Mouse (Mus musculus): ENCODE data around the gene Zp3. TPM values are rescaled to one million over a fixed set of nuclear protein-coding genes. Genes with fewer than 3 reads are reported as not detected.

Zp3 gene
- polyA plus RNA-seq, 2 experiments = not detected

DNA sequence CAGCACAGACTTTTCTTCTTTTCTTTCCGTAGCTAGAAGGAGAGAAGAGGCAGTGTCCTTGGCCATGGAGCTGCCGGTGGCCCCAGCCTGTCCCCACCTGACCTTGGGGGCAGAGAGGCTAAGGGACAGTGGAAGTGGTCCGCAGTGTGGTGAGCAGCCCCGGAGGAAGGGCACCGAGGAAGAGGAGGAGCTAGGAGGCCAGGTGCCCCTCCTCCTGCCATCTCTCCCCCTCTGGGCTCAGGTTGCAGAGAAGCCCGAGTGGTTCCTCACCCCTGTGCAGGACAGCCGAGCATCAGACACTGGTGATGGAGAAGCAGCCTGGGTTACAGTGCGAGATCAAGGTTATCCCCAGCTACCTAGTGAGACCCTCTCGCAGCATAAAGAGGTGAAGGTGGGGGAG is 5.5 kb upstream of the Zp3 start, which contains the start of gene Ssc4d:
Gene Ssc4d, minus strand, starts transcription at position 167 of the 400 bp plus-strand sequence.
- Histone ChIP-seq H3K9ac (replicated peaks) (no peak within 1 kb of the TSS), H3K27ac (no peak within 1 kb of the TSS), H3K4me1 (replicated peaks; ENCODE audit: control insufficient read depth in 2 of 2, insufficient read depth in 2 of 2, low read length in 1 of 2) (peaks cover 4 to 8% of the 10 kb centered on the region in 2 experiments), H3K36me3 (replicated peaks; ENCODE audit: control insufficient read depth, insufficient read depth, low read depth) (no peaks in the 10 kb centered on the region), H3K4me2 (ENCODE audit: low read depth) (no peak within 1 kb of the TSS), H3K4me3 (ENCODE audit: insufficient read depth in 1 of 2, low read depth in 2 of 2, low read length in 2 of 2) (no peak within 1 kb of the TSS), H3K9me3 (ENCODE audit: control insufficient read depth, low read length) (no peaks in the 10 kb centered on the region), H3K27me3 (ENCODE audit: control insufficient read depth, insufficient read depth, low read length) (no peaks in the 10 kb centered on the region)
- 23% methylated on average over 9 of the region's 9 CpGs for WGBS (ENCODE audit: insufficient replicate concordance)
- DNase-seq (ENCODE audit: low read depth in 3 of 3, low spot score in 3 of 3) = no peak
- no peak for ATAC-seq (ENCODE audit: insufficient read depth)
- TF ChIP-seq CTCF (IDR thresholded peaks at IDR 0.05; ENCODE audit: low read depth) (no peak), EP300 (IDR thresholded peaks at IDR 0.05; ENCODE audit: low read depth) (no peak)

GRCm38 (mm10) chr5:135975893-135976668 is 3.8 kb upstream of the Zp3 start:
- TF ChIP-seq EP300 (IDR thresholded peaks at IDR 0.05; ENCODE audit: low read depth) (no peak), CTCF (IDR thresholded peaks at IDR 0.05; ENCODE audit: low read depth) (no peak)
- Histone ChIP-seq H3K27ac (peak overlapping the region; percentile 27), H3K4me1 (replicated peaks; ENCODE audit: control insufficient read depth in 2 of 2, insufficient read depth in 2 of 2, low read length in 1 of 2) (peaks cover 4 to 8% of the 10 kb centered on the region in 2 experiments), H3K9ac (replicated peaks) (no peak overlapping the region), H3K4me3 (ENCODE audit: insufficient read depth in 1 of 2, low read depth in 2 of 2, low read length in 2 of 2) (no peak overlapping the region), H3K9me3 (ENCODE audit: control insufficient read depth, low read length) (no peaks in the 10 kb centered on the region), H3K27me3 (ENCODE audit: control insufficient read depth, insufficient read depth, low read length) (no peaks in the 10 kb centered on the region), H3K36me3 (replicated peaks; ENCODE audit: control insufficient read depth, insufficient read depth, low read depth) (no peaks in the 10 kb centered on the region), H3K4me2 (ENCODE audit: low read depth) (no peak overlapping the region)
- peak; percentile 52; the same call in 1 of the 2 replicates for ATAC-seq (ENCODE audit: insufficient read depth)
- peak in 2 of 3 experiments; percentile 50 to 54 for DNase-seq (ENCODE audit: low read depth in 3 of 3, low spot score in 3 of 3)
- WGBS (ENCODE audit: insufficient replicate concordance) = 79% methylated on average over 8 of the region's 8 CpGs

DNA sequence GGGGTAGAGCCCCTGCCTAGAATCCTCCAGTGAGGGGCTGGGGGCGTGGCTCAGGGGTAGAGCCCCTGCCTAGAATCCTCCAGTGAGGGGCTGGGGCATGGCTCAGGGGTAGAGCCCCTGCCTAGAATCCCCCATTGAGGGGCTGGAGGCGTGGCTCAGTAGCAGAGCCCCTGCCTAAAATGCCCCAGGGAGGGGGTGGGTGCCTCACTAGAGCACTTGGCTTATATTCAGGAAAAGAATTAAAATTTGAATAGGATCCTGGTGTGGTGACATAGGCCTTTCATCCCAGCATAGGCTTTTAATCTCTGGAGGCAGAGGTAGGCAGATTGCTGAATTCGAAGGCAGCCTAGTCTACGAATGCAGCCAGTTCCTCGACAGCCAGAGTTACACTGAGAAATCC is 518 bp upstream of the Zp3 start:
- WGBS (ENCODE audit: insufficient replicate concordance) = 73% methylated on average over 5 of the region's 5 CpGs
- no peaks in the 10 kb centered on the region for H3K27me3 ChIP-seq (ENCODE audit: control insufficient read depth, insufficient read depth, low read length)
- no peak overlapping the region for H3K9ac ChIP-seq (replicated peaks)
- no peak for TF ChIP-seq EP300 (IDR thresholded peaks at IDR 0.05; ENCODE audit: low read depth)
- TF ChIP-seq CTCF (IDR thresholded peaks at IDR 0.05; ENCODE audit: low read depth) = no peak
- DNase-seq (ENCODE audit: low read depth in 3 of 3, low spot score in 3 of 3) (no peak), ATAC-seq (ENCODE audit: insufficient read depth) (no peak)
- H3K9me3 ChIP-seq (ENCODE audit: control insufficient read depth, low read length) = no peaks in the 10 kb centered on the region
- H3K4me2 ChIP-seq (ENCODE audit: low read depth) = no peak overlapping the region
- H3K4me3 ChIP-seq (ENCODE audit: insufficient read depth in 1 of 2, low read depth in 2 of 2, low read length in 2 of 2) = no peak overlapping the region
- H3K4me1 ChIP-seq (replicated peaks; ENCODE audit: control insufficient read depth in 2 of 2, insufficient read depth in 2 of 2, low read length in 1 of 2) = peaks cover 4 to 8% of the 10 kb centered on the region in 2 experiments
- no peak overlapping the region for H3K27ac ChIP-seq
- no peaks in the 10 kb centered on the region for H3K36me3 ChIP-seq (replicated peaks; ENCODE audit: control insufficient read depth, insufficient read depth, low read depth)

GRCm38 (mm10) chr5:135982398-135982797 is 2.5 kb downstream of the Zp3 start:
- no peaks in the 10 kb centered on the region for H3K4me1 ChIP-seq (replicated peaks; ENCODE audit: control insufficient read depth in 2 of 2, insufficient read depth in 2 of 2, low read length in 1 of 2)
- no peak for ATAC-seq (ENCODE audit: insufficient read depth)
- TF ChIP-seq CTCF (IDR thresholded peaks at IDR 0.05; ENCODE audit: low read depth) (peak; percentile 94), EP300 (IDR thresholded peaks at IDR 0.05; ENCODE audit: low read depth) (no peak)
- 40% methylated on average over 6 of the region's 6 CpGs for WGBS (ENCODE audit: insufficient replicate concordance)
- no peak overlapping the region for H3K4me3 ChIP-seq (ENCODE audit: insufficient read depth in 1 of 2, low read depth in 2 of 2, low read length in 2 of 2)
- H3K9me3 ChIP-seq (ENCODE audit: control insufficient read depth, low read length) = no peaks in the 10 kb centered on the region
- no peak overlapping the region for H3K9ac ChIP-seq (replicated peaks)
- no peaks in the 10 kb centered on the region for H3K36me3 ChIP-seq (replicated peaks; ENCODE audit: control insufficient read depth, insufficient read depth, low read depth)
- H3K27ac ChIP-seq = no peak overlapping the region
- no peak overlapping the region for H3K4me2 ChIP-seq (ENCODE audit: low read depth)
- DNase-seq (ENCODE audit: low read depth in 3 of 3, low spot score in 3 of 3) = no peak
- no peaks in the 10 kb centered on the region for H3K27me3 ChIP-seq (ENCODE audit: control insufficient read depth, insufficient read depth, low read length)

DNA sequence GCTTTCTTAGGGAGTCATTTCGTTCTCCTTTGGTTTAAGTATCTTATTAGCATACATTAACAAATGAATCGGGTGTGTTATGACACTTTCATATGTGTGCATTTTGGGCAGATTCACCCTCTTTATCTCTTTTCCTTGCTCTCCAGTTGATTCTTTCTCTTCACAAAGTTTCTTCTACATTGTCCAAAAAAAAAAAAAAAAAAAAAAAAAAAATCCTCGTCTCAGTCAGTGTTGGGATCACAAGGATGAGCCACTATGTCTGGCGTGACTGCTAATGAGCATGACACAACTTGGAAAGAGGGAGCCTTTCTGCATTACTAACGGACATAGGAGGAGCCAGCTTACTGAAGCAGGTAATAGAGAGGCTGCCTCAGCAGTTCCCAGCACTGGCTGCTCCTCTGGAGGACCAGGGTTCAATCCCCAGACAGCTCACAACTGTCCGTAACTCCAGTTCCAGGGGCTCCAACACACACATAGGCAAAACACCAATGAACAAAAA is 4.7 kb downstream of the Zp3 start:
- Histone ChIP-seq H3K4me1 (replicated peaks; ENCODE audit: control insufficient read depth in 2 of 2, insufficient read depth in 2 of 2, low read length in 1 of 2) (no peaks in the 10 kb centered on the region), H3K4me3 (ENCODE audit: insufficient read depth in 1 of 2, low read depth in 2 of 2, low read length in 2 of 2) (no peak overlapping the region), H3K9me3 (ENCODE audit: control insufficient read depth, low read length) (no peaks in the 10 kb centered on the region), H3K4me2 (ENCODE audit: low read depth) (no peak overlapping the region), H3K27me3 (ENCODE audit: control insufficient read depth, insufficient read depth, low read length) (no peaks in the 10 kb centered on the region), H3K27ac (no peak overlapping the region), H3K9ac (replicated peaks) (no peak overlapping the region), H3K36me3 (replicated peaks; ENCODE audit: control insufficient read depth, insufficient read depth, low read depth) (no peaks in the 10 kb centered on the region)
- WGBS (ENCODE audit: insufficient replicate concordance) = 52% methylated on average over 6 of the region's 6 CpGs
- no peak for ATAC-seq (ENCODE audit: insufficient read depth)
- DNase-seq (ENCODE audit: low read depth in 3 of 3, low spot score in 3 of 3) = no peak
- no peak for TF ChIP-seq CTCF (IDR thresholded peaks at IDR 0.05; ENCODE audit: low read depth)
- no peak for TF ChIP-seq EP300 (IDR thresholded peaks at IDR 0.05; ENCODE audit: low read depth)

Measured in liver, embryonic 14.5 days (tissue).